Mouse (Mus musculus) C2C12 (cell line): ENCODE data around the gene Apobec1.

Source experiments
- CEBPB ChIP-seq: IDR thresholded peaks from one replicate; pipeline ENCODE4 v1.6.1; 2011; ENCODE audit warnings: low read depth, mild to moderate bottlenecking, control low read depth, moderate library complexity
- CTCF ChIP-seq: IDR thresholded peaks from one replicate; pipeline ENCODE4 v1.5.1; 2011; ENCODE audit not compliant: control insufficient read depth, insufficient read depth, insufficient read length
- FOSL1 ChIP-seq: IDR thresholded peaks from one replicate; pipeline ENCODE4 v1.8.0; 2011; ENCODE audit warnings: mild to moderate bottlenecking, low read length; ENCODE audit not compliant: poor library complexity, insufficient read depth, severe bottlenecking
- MAX ChIP-seq: IDR thresholded peaks from one replicate; pipeline ENCODE4 v1.6.1; 2011; ENCODE audit warnings: mild to moderate bottlenecking, control low read depth
- MYOD1 ChIP-seq: IDR thresholded peaks from one replicate; pipeline ENCODE4 v1.6.1; 2011; ENCODE audit warnings: low read depth; ENCODE audit not compliant: control insufficient read depth, insufficient read length
- USF1 ChIP-seq: IDR thresholded peaks from one replicate; pipeline ENCODE4 v1.6.1; 2011; ENCODE audit warnings: low read depth, mild to moderate bottlenecking, control low read depth, moderate library complexity

DNA sequence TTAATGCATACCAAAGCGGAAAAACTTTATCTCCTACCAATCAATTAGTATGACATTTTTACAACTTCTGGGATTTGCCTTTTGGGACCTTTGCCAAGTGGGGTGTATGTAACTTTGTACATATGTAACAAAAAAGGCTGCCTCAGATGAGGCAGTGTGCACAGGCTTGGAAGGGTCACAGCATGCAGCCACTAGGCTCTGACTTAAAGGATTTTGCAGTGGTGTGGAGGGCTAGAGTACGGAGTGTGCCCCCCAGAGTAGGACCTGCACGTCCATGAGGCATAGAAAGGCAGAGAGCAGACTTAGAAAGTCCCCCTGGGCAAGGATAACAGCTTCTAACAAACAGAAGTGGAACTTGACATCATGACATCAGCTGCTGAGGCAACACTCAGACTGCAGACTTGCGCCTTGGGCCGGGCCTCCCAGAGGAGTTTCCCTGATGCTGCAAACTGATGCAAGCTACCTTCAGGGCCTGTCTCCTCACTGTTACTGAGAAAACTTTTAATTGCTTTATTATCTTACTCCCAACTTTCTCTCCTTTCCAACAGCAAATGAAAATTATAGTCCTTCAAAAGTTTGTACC is 48.2 kb upstream of the Apobec1 start:
- TF ChIP-seq CTCF, result no peak
- TF ChIP-seq MYOD1, result no peak
- no peak for TF ChIP-seq FOSL1
- TF ChIP-seq USF1, result no peak
- TF ChIP-seq MAX, result no peak
- no peak for TF ChIP-seq CEBPB
